ENCODE assay signal across 18 mouse cellular contexts in genomic region chr7:99027185-99027584, GRCm38 (mm10).
A peak's percentile ranks its signal among the peaks of the same experiment; 100 is the strongest.
DNase-seq lines count a peak whose midpoint lies in the region; ATAC-seq and TF ChIP-seq lines count a peak whose summit lies in the region.
"Had no signal": no experiment of that assay in that cellular context is flagged by ENCODE, and none has a peak within 500 bp of the region (broad histone marks: within the 10 kb centered on the region; RNA-seq: fewer than 3 reads in every experiment).

No protein-coding gene starts in this region.

- no peak overlapping the region for H3K9ac ChIP-seq in heart, adult 2 months (ENCODE audit: low read depth, low read length)
- H3K9ac ChIP-seq in forebrain, postnatal 0 days = no peak overlapping the region
- H3K9ac ChIP-seq: embryonic facial prominence, embryonic 13.5 days; limb, embryonic 15.5 days; stomach, embryonic 15.5 days had no signal

- H3K4me2 ChIP-seq in forebrain, postnatal 0 days (ENCODE audit: low read depth) = no peak overlapping the region
- H3K4me2 ChIP-seq: embryonic facial prominence, embryonic 13.5 days; limb, embryonic 15.5 days; stomach, embryonic 15.5 days had no signal

- no peak for TF ChIP-seq POLR2A in heart, adult 2 months (IDR thresholded peaks at IDR 0.05; ENCODE audit: insufficient read depth, low read depth, low read length)

- H3K9me3 ChIP-seq in forebrain, postnatal 0 days (ENCODE audit: low read length) = no peaks in the 10 kb centered on the region
- H3K9me3 ChIP-seq: limb, embryonic 15.5 days; stomach, embryonic 15.5 days had no signal

- DNase-seq in heart, adult 11 months = peak; percentile 83
- no peak for DNase-seq in heart, adult 2 months
- peak; percentile 28 for DNase-seq in CD4-positive, CD25-positive, alpha-beta regulatory T cell, adult 2 months (ENCODE audit: low read depth, low spot score)
- DNase-seq in fat pad, adult 2 months (ENCODE audit: extremely low read depth, low read depth, low spot score) = peak; percentile 45
- DNase-seq in forebrain, postnatal 0 days = no peak
- DNase-seq in retina, embryonic 14.5 days (ENCODE audit: low spot score) = no peak
- DNase-seq in kidney, postnatal 14 days = no peak
- DNase-seq: adrenal gland, adult 8-10 months; cerebellum, adult 9-10 months; heart, postnatal 4 days; right cerebral cortex, postnatal 4 days had no signal

- no peak for TF ChIP-seq CTCF in heart, adult 2 months (IDR thresholded peaks at IDR 0.05)
- no peak for TF ChIP-seq CTCF in forebrain, postnatal 0 days (IDR thresholded peaks at IDR 0.05; ENCODE audit: low read depth)

- ATAC-seq in megakaryocyte progenitor cell, adult 5-6 weeks (replicated peaks; ENCODE audit: poor library complexity) = peak; percentile 46
- ATAC-seq in forebrain, postnatal 0 days = no peak
- ATAC-seq: forebrain, embryonic 16.5 days; intestine, embryonic 16.5 days had no signal

- peaks cover 2% of the 10 kb centered on the region; the same call in 1 of the 2 replicates for H3K79me2 ChIP-seq in heart, adult 2 months (replicated peaks; ENCODE audit: control insufficient read depth, insufficient read depth, low read length)

- peaks cover 1% of the 10 kb centered on the region; the same call in 1 of the 2 replicates for H3K4me1 ChIP-seq in heart, adult 2 months (ENCODE audit: control insufficient read depth, insufficient read depth, low read length)
- no peaks in the 10 kb centered on the region for H3K4me1 ChIP-seq in forebrain, postnatal 0 days (ENCODE audit: insufficient read depth)
- H3K4me1 ChIP-seq: stomach, embryonic 15.5 days had no signal

- no peak for TF ChIP-seq EP300 in heart, adult 2 months (IDR thresholded peaks at IDR 0.05; ENCODE audit: insufficient read depth, low read depth, low read length)

- 77% methylated on average over 5 of the region's 5 CpGs for WGBS in heart, adult 2 months
- WGBS in forebrain, postnatal 0 days = 87% methylated on average over 5 of the region's 5 CpGs

- no peak overlapping the region for H3K4me3 ChIP-seq in heart, adult 2 months
- H3K4me3 ChIP-seq in forebrain, postnatal 0 days (ENCODE audit: low read depth, low read length) = no peak overlapping the region
- H3K4me3 ChIP-seq: embryonic facial prominence, embryonic 13.5 days; limb, embryonic 15.5 days; stomach, embryonic 15.5 days had no signal

- no peak overlapping the region for H3K27ac ChIP-seq in heart, adult 2 months
- no peak overlapping the region for H3K27ac ChIP-seq in forebrain, postnatal 0 days (ENCODE audit: low read depth, low read length)
- H3K27ac ChIP-seq: embryonic facial prominence, embryonic 13.5 days; limb, embryonic 15.5 days; macrophage; stomach, embryonic 15.5 days had no signal

- no peaks in the 10 kb centered on the region for H3K36me3 ChIP-seq in heart, adult 2 months (ENCODE audit: control insufficient read depth, insufficient read depth, low read length)
- no peaks in the 10 kb centered on the region for H3K36me3 ChIP-seq in forebrain, postnatal 0 days (ENCODE audit: insufficient read depth)
- H3K36me3 ChIP-seq: embryonic facial prominence, embryonic 13.5 days; limb, embryonic 15.5 days; stomach, embryonic 15.5 days had no signal

- H3K27me3 ChIP-seq in heart, adult 2 months (ENCODE audit: control insufficient read depth, insufficient read depth, low read length) = no peaks in the 10 kb centered on the region
- no peaks in the 10 kb centered on the region for H3K27me3 ChIP-seq in forebrain, postnatal 0 days (ENCODE audit: insufficient read depth, low read length)
- H3K27me3 ChIP-seq: embryonic facial prominence, embryonic 13.5 days; limb, embryonic 15.5 days; stomach, embryonic 15.5 days had no signal

- intact Hi-C loops in heart, adult 2 months (cut with DNase I) = no loop called here

Comparison
In these comparisons a context has a peak if more than half of its experiments do, and no peak if none do; other contexts are left out.
1. DNase-seq: peak in heart, adult 11 months (single experiment), CD4-positive, CD25-positive, alpha-beta regulatory T cell, adult 2 months (single experiment) and fat pad, adult 2 months (single experiment); none in heart, adult 2 months (0 of 2), forebrain, postnatal 0 days (single experiment), retina, embryonic 14.5 days (single experiment) and kidney, postnatal 14 days (single experiment).